Mouse (Mus musculus): ENCODE data around the gene Dnah7a. TPM values are rescaled to one million over a fixed set of nuclear protein-coding genes. Genes with fewer than 3 reads are reported as not detected.
"Not testable (repeated sequence)": the region's sequence is repeated elsewhere in the genome, so short reads cannot be mapped to it uniquely, and the experiment has no call there.

The Dnah7a gene
- total RNA-seq (2021): under 1 TPM; 0.20 to 0.33 TPM
- long read RNA-seq, experiment 1, partial matches to known transcripts: 1 of 7 reads
- long read RNA-seq, experiment 1, other reads (novel, unspliced or antisense): 6 of 7 reads
- long read RNA-seq, experiment 2: 0 reads

GRCm38 (mm10) chr1:53706431-53707361, at the start of gene Dnah7a:
Gene Dnah7a (minus strand): TSS chr1:53706784.
- DNase-seq: peak; percentile 23 to 29

GRCm38 (mm10) chr1:53753501-53753900, 46.9 kb upstream of the Dnah7a start:
- DNase-seq: not testable (repeated sequence)

GRCm38 (mm10) chr1:53751144-53751543, 44.6 kb upstream of the Dnah7a start:
- no peak for DNase-seq

GRCm38 (mm10) chr1:53750697-53751096, 44.1 kb upstream of the Dnah7a start:
- DNase-seq: not testable (repeated sequence)

GRCm38 (mm10) chr1:53749881-53750385, 43.3 kb upstream of the Dnah7a start:
- DNase-seq: not testable (repeated sequence)

GRCm38 (mm10) chr1:53748571-53748970, 42.0 kb upstream of the Dnah7a start:
- peak in 1 of 2 experiments; percentile 18 for DNase-seq

GRCm38 (mm10) chr1:53746001-53746400, 39.4 kb upstream of the Dnah7a start:
- DNase-seq: no peak

GRCm38 (mm10) chr1:53741742-53742458, 35.3 kb upstream of the Dnah7a start:
- DNase-seq: no peak

- no peak for DNase-seq
Measured at GRCm38 (mm10) chr1:53740777-53741336, 34.3 kb upstream of the Dnah7a start.

GRCm38 (mm10) chr1:53740077-53740776, 33.6 kb upstream of the Dnah7a start:
- not testable (repeated sequence) for DNase-seq

- DNase-seq: no peak
Measured at GRCm38 (mm10) chr1:53736583-53736982, 30.0 kb upstream of the Dnah7a start.

GRCm38 (mm10) chr1:53728489-53729225, 22.1 kb upstream of the Dnah7a start:
- DNase-seq: no peak

GRCm38 (mm10) chr1:53726883-53727282, 20.3 kb upstream of the Dnah7a start:
- DNase-seq: no peak

GRCm38 (mm10) chr1:53721353-53721752, 14.8 kb upstream of the Dnah7a start:
- no peak for DNase-seq

- no peak for DNase-seq
Measured at GRCm38 (mm10) chr1:53720601-53721351, 14.2 kb upstream of the Dnah7a start.

- no peak for DNase-seq
Measured at GRCm38 (mm10) chr1:53715966-53716515, 9.5 kb upstream of the Dnah7a start.

GRCm38 (mm10) chr1:53715446-53715845, 8.9 kb upstream of the Dnah7a start:
- DNase-seq: peak in 1 of 2 experiments; percentile 15

- not testable (repeated sequence) for DNase-seq
Measured at GRCm38 (mm10) chr1:53713383-53713782, 6.8 kb upstream of the Dnah7a start.

- DNase-seq: no peak
Measured at GRCm38 (mm10) chr1:53711069-53711468, 4.5 kb upstream of the Dnah7a start.

GRCm38 (mm10) chr1:53709602-53710001, 3.0 kb upstream of the Dnah7a start:
- DNase-seq: not testable (repeated sequence)
